Mouse (Mus musculus) limb, embryonic 12.5 days (tissue): Measurements from ENCODE around the gene Sgk1. TPM values are rescaled to one million over a fixed set of nuclear protein-coding genes. Genes with fewer than 3 reads are reported as not detected.
"Not testable (repeated sequence)": the region's sequence is repeated elsewhere in the genome, so short reads cannot be mapped to it uniquely, and the experiment has no call there.

ENCODE experiments used
- ATAC-seq: fragments of 200-750 bp; cut with Nextera tagmentation; 2 replicates; pipeline ENCODE4 v1.8.0; 2017; ENCODE audit warnings: low read depth, moderate TSS enrichment; ENCODE audit not compliant: insufficient number of reproducible peaks, insufficient read depth, low FRiP score, low TSS enrichment
- H3K27ac ChIP-seq: fragments of 300-500 bp; sonication (generic); 2 replicates; pipeline ENCODE4 v1.5.1; 2016; ENCODE audit warnings: mild to moderate bottlenecking, moderate library complexity
- H3K27me3 ChIP-seq: fragments of 300-500 bp; sonication (generic); 2 replicates; pipeline ENCODE4 v1.6.1; 2016; ENCODE audit warnings: mild to moderate bottlenecking, moderate library complexity
- H3K36me3 ChIP-seq: fragments of 300-500 bp; sonication (generic); 2 replicates; pipeline ENCODE4 v1.6.1; 2016; ENCODE audit warnings: mild to moderate bottlenecking, moderate library complexity
- H3K4me1 ChIP-seq: fragments of 300-500 bp; sonication (generic); replicated peaks from 2 replicates; pipeline ENCODE4 v1.6.1; 2016
- H3K4me2 ChIP-seq: fragments of 300-500 bp; sonication (generic); 2 replicates; pipeline ENCODE4 v1.6.1; 2016; ENCODE audit warnings: mild to moderate bottlenecking, moderate library complexity
- H3K4me3 ChIP-seq: fragments of 300-500 bp; sonication (generic); replicated peaks from 2 replicates; pipeline ENCODE4 v1.5.1; 2016; ENCODE audit warnings: mild to moderate bottlenecking
- H3K9ac ChIP-seq: fragments of 300-500 bp; sonication (generic); replicated peaks from 2 replicates; pipeline ENCODE4 v1.6.1; 2016; ENCODE audit warnings: mild to moderate bottlenecking, moderate library complexity
- H3K9me3 ChIP-seq: fragments of 300-500 bp; sonication (generic); 2 replicates; pipeline ENCODE4 v1.6.1; 2016; ENCODE audit warnings: mild to moderate bottlenecking, moderate library complexity
- WGBS: fragments of 180-500 bp; shearing (Covaris S2); methylation state at CpG from one replicate; pipeline ENCODE4 v1.1.7; 2016; 5-methylcytosine and 5-hydroxymethylcytosine counted together
- polyA plus RNA-seq: library from polyadenylated mRNA; unstranded; fragments of >200 nt; fragmentation: Nextera tagmentation; extraction: Ambion mirVana; gene quantifications from 2 replicates; pipeline ENCODE4 v1.2.1, GENCODE M21; 2016

The Sgk1 gene
- polyA plus RNA-seq, 1 experiment from 2014 or later, result 44.2 TPM

DNA sequence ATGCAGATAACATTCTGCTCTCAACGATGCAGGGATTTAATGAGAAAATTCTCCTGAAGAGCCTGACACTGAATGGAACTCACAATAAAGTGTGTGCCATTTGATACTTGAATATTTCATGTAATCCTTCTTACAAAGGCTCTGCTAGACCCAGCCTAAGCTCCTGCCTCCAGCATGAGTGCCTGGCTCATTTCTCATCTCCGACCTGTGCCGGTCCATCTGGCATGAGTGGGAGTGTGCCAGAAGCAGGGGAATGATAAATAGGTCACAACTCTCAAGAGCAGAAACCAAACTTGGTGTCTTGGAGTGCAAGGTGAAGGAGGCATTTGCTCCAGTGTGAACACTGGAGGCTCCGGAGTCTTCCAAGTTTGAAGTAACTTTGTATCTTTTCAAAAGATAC, 13.4 kb upstream of the Sgk1 start:
- Histone ChIP-seq H3K27me3 (no peaks in the 10 kb centered on the region), H3K9me3 (no peaks in the 10 kb centered on the region), H3K27ac (no peak overlapping the region), H3K4me1 (0 out of 2 replicates have a peak, but pooled peaks cover 8% of the 10 kb centered on the region), H3K4me2 (no peak overlapping the region), H3K4me3 (no peak overlapping the region), H3K9ac (no peak overlapping the region), H3K36me3 (no peaks in the 10 kb centered on the region)
- WGBS, result 78% methylated on average over 4 of the region's 4 CpGs
- ATAC-seq, result no peak

DNA sequence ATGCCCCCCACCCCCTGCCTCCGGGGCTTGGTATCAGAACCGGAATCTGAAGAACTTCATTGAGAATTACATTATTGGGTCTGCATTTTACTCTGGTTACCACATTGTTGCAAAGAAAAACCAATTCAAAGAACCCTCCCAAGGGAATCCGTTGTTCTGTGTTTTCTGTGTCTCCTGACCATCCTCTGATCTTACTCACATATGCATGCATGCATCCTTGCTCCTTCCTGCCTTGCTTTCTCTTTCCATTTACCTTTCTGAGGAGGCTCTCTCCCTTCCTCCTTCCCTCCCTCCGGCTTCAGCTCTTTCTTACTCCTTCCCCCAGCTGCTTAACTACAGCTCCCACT, 174 bp upstream of the Sgk1 start:
- WGBS, result 29% methylated on average over 4 of the region's 4 CpGs
- Histone ChIP-seq H3K9me3 (no peaks in the 10 kb centered on the region), H3K4me1 (peaks cover 29% of the 10 kb centered on the region), H3K27ac (peak overlapping the region; percentile 82), H3K4me3 (peak overlapping the region; percentile 51), H3K27me3 (no peaks in the 10 kb centered on the region), H3K36me3 (no peaks in the 10 kb centered on the region), H3K9ac (peak overlapping the region; percentile 61), H3K4me2 (peak overlapping the region; percentile 75)
- no peak for ATAC-seq

DNA sequence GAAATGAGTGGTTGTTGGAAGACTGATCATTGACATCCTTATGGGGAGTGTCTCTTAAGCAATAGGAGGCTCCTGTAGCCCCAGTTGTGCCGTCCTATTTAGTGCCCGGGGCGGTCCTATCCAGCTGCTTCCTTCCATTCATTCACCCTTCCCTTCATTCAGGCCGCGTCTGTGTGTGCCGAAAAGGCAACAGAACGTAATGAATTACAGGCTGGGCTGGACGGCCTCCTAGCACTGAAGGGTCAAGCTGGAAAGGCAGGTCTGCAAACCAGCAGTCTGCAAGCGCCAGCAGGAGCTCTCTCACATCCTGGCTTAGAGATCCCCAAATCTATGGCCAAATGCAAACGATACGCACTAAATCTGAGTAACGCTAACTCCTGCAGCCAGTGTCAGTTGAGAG, 1.6 kb downstream of the Sgk1 start:
- H3K9me3 ChIP-seq, result no peaks in the 10 kb centered on the region
- H3K9ac ChIP-seq, result peak overlapping the region; percentile 61; the same call in 1 of the 2 replicates
- no peak for ATAC-seq
- H3K4me1 ChIP-seq, result peaks cover 30% of the 10 kb centered on the region
- H3K27ac ChIP-seq, result peak overlapping the region; percentile 71
- H3K4me2 ChIP-seq, result peak overlapping the region; percentile 75
- H3K4me3 ChIP-seq, result peak overlapping the region; percentile 51
- no peaks in the 10 kb centered on the region for H3K27me3 ChIP-seq
- WGBS, result 3% methylated on average over 12 of the region's 12 CpGs
- H3K36me3 ChIP-seq, result no peaks in the 10 kb centered on the region

DNA sequence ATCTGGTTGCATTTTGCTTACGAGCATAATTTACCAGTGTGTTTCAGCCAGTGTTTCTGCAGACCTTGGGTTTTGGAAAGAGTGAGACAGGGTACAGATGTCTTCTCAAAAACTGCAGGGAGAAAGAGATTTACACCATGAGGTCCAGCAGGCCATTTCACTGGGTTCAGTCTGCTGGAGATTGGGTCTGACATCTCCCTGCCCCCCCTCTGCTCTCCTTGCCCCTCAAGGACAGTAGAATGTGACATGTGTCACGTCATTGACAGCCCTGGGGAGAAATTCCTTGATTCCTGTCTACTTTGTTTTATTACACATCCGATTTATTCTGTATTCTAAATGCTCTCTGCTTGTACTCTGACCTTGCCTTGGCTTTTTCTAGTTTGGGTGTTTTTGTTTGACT, 2.5 kb downstream of the Sgk1 start:
- H3K9me3 ChIP-seq, result no peaks in the 10 kb centered on the region
- H3K27ac ChIP-seq, result 0 out of 2 replicates have a peak overlapping the region, but pooled peaks have one; percentile 41
- 42% methylated on average over 3 of the region's 3 CpGs for WGBS
- ATAC-seq, result no peak
- H3K9ac ChIP-seq, result no peak overlapping the region
- H3K27me3 ChIP-seq, result no peaks in the 10 kb centered on the region
- H3K4me2 ChIP-seq, result peak overlapping the region; percentile 75; the same call in 1 of the 2 replicates
- no peaks in the 10 kb centered on the region for H3K36me3 ChIP-seq
- H3K4me1 ChIP-seq, result peaks cover 35% of the 10 kb centered on the region
- no peak overlapping the region for H3K4me3 ChIP-seq

DNA sequence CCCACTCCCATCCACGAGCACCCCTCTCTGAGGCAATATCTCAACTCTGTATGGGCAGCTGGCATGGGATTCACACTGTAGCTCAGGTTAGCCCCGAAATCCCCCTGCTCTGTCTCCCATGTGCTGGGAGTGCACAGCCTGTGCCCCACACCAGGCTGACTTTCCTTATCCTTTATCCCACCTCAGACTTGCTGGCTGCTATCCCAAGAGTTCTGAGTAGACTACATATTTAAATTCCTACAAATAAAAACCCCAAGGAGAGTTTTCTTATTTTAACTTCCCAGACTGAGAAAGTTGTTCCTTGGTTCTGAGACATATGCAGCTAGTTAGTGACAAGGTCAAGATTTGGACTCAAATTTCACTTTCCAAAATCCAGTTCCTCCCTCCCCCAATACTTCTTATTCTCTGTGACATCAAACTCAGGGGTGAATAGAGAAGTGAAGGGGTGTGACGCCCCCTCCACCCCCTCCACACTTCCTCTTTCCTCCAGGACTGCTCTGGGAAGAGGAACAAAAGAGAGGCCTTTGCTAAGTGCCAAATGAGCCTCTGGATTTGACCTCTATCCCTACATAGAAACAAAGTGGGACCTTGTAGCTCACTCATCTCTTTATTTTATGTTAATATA, 7.3 kb downstream of the Sgk1 start:
- ATAC-seq, result no peak
- peak overlapping the region; percentile 66 for H3K27ac ChIP-seq
- H3K9me3 ChIP-seq, result no peaks in the 10 kb centered on the region
- H3K4me1 ChIP-seq, result peaks cover 13% of the 10 kb centered on the region
- no peak overlapping the region for H3K9ac ChIP-seq
- H3K27me3 ChIP-seq, result no peaks in the 10 kb centered on the region
- no peak overlapping the region for H3K4me2 ChIP-seq
- no peak overlapping the region for H3K4me3 ChIP-seq
- H3K36me3 ChIP-seq, result no peaks in the 10 kb centered on the region
- 61% methylated on average over 3 of the region's 3 CpGs for WGBS

DNA sequence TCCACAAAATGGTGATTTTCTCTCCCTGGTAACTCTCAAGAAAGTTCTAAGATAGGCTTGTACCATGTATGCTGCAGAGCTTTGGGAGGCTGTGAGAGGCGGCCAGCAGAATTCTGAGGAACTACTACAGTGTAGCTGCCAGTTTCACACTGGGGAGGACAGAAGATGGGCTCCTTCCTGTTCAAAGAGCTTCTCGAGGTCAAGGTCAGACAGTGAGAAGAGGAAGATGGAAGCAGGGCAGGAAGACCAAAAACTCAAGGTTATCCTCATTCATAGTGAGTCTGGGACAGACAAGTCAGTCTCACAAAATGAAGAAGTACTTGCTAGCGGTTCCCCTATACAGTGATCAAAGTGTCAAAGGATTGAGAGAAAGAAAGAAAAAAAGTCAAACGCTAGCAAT, 8.3 kb downstream of the Sgk1 start:
- no peaks in the 10 kb centered on the region for H3K9me3 ChIP-seq
- no peak overlapping the region for H3K4me2 ChIP-seq
- H3K4me1 ChIP-seq, result peaks cover 7% of the 10 kb centered on the region
- H3K36me3 ChIP-seq, result no peaks in the 10 kb centered on the region
- H3K27ac ChIP-seq, result no peak overlapping the region
- no peaks in the 10 kb centered on the region for H3K27me3 ChIP-seq
- no peak for ATAC-seq
- H3K4me3 ChIP-seq, result no peak overlapping the region
- 89% methylated on average over 4 of the region's 4 CpGs for WGBS
- H3K9ac ChIP-seq, result no peak overlapping the region

DNA sequence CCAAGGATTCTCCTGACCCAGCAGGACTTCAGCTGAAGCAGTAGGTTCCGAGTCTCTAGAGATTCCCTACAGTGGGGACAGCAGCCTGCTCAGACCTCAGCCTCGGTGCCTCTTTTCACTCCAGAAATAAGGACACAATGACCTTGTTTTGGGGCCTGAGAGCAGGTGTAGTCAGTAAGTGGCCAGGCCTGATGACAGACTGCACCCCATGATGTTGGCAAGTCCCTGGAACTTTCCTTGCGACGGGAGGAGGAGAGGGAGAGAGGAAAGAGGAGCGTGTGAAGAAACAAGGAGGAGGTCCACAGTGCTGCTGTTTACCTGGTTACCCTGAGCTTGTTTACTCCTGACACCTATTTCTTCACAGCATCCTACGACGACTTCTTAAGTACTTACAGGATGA, 9.5 kb downstream of the Sgk1 start:
- Histone ChIP-seq H3K27me3 (no peaks in the 10 kb centered on the region), H3K4me3 (no peak overlapping the region), H3K9me3 (no peaks in the 10 kb centered on the region), H3K4me2 (no peak overlapping the region), H3K9ac (no peak overlapping the region), H3K4me1 (peaks cover 7% of the 10 kb centered on the region), H3K27ac (no peak overlapping the region), H3K36me3 (no peaks in the 10 kb centered on the region)
- 65% methylated on average over 7 of the region's 7 CpGs for WGBS
- ATAC-seq, result no peak

DNA sequence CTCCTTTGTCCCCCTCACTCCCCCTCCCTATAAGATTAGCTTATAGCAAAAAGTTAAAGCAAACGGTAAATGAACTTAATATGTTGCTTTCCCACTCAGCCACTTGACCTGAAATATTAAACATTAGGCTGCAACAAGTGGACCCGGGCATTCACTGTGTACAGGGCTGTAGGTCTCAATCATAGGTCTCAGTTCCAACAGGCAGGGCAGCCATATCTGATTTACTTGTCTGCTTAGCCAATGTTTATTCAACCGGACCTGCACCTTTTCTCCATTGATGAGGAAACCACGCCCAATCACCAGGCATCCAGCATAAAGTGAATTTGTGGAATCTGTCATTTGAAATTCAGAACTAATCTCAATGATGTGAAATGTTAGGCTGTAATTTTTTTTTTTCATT, 10.1 kb downstream of the Sgk1 start:
- 83% methylated on average over 4 of the region's 4 CpGs for WGBS

DNA sequence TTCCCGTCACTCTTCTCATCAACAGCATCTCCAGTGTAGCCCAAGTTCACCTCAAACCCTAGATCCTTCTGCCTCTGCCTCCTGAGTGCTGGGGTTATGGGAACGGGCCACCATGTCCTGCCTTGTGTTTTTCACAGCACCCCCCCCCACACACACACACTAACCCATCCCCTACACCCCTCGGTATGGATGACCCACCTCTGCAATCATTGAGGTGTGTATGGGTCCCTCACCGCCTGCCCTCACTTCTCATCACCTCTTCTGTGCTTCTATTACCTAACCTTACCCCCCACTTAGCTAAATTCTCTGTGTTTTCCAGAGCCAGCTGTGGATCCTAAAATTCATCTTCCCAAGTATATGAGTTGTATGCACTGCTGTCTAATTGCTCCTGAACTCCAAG, 16.4 kb downstream of the Sgk1 start:
- 97% methylated on average over 4 of the region's 4 CpGs for WGBS
- Histone ChIP-seq H3K27ac (no peak overlapping the region), H3K9me3 (no peaks in the 10 kb centered on the region), H3K9ac (no peak overlapping the region), H3K4me1 (no peaks in the 10 kb centered on the region), H3K27me3 (no peaks in the 10 kb centered on the region), H3K4me3 (no peak overlapping the region), H3K36me3 (no peaks in the 10 kb centered on the region; the same call in 1 of the 2 replicates), H3K4me2 (no peak overlapping the region)
- ATAC-seq, result no peak

More for the DNA sequence above, 10.1 kb downstream of the Sgk1 start:
- no peak overlapping the region for H3K9ac ChIP-seq
- ATAC-seq, result no peak
- H3K4me1 ChIP-seq, result peaks cover 7% of the 10 kb centered on the region
- H3K27me3 ChIP-seq, result no peaks in the 10 kb centered on the region
- no peak overlapping the region for H3K4me3 ChIP-seq
- H3K9me3 ChIP-seq, result no peaks in the 10 kb centered on the region
- no peak overlapping the region for H3K4me2 ChIP-seq
- H3K27ac ChIP-seq, result no peak overlapping the region
- H3K36me3 ChIP-seq, result no peaks in the 10 kb centered on the region

DNA sequence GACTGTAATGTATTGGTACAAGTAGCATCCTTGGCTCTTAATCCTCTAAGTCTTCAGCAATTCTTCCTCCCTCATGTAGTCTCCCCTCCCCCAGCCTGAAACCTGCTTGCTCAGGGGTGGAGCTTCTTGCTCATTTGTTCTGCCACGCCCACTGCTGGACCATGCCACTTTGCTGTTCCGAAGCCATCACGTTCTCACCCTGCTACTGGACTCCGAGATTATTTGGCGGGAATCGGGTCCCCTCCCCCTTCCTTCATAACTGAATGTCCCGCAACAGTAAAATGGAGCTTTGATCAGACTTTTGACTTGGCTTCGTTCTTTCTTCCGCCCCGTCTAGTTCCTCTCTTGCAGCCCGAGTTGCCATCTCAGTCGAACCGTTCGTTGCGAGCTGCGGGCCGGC, 16.9 kb downstream of the Sgk1 start:
- not testable (repeated sequence) for H3K4me2 ChIP-seq, ATAC-seq, H3K4me3 ChIP-seq, H3K27me3 ChIP-seq, H3K9me3 ChIP-seq, H3K9ac ChIP-seq, H3K36me3 ChIP-seq, H3K27ac ChIP-seq, H3K4me1 ChIP-seq
- 90% methylated on average over 17 of the region's 17 CpGs for WGBS

DNA sequence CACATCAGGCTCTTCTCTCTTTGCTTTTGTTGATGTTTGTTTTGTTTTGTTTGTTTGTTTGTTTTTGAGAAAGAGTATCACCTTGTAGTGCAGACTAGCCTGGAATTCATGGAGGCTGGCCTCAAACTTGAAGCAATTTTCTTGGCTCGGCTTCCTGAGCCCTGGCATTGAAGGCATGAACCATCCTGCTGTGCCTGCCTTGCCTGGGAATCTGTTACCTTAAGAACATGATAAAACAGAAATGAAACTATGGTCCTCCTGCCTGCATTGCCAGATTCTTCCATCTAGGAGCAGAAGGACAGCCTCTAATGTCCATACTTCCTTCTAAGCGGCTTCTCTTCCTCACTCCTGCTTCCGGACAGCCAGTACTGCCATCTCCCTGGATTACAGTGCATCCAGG, 17.4 kb downstream of the Sgk1 start:
- Histone ChIP-seq H3K9me3 (no peaks in the 10 kb centered on the region), H3K27me3 (no peaks in the 10 kb centered on the region), H3K36me3 (no peaks in the 10 kb centered on the region; the same call in 1 of the 2 replicates), H3K4me2 (no peak overlapping the region), H3K9ac (no peak overlapping the region), H3K27ac (no peak overlapping the region), H3K4me1 (no peaks in the 10 kb centered on the region), H3K4me3 (no peak overlapping the region)
- WGBS, result 91% methylated on average over 3 of the region's 3 CpGs
- no peak for ATAC-seq
